Mouse (Mus musculus): Measurements from ENCODE around the gene Larp1b. TPM values are rescaled to one million over a fixed set of nuclear protein-coding genes. Genes with fewer than 3 reads are reported as not detected.

Gene Larp1b
- polyA plus RNA-seq, 1 experiment from 2014 or later, result 5.0 TPM

DNA sequence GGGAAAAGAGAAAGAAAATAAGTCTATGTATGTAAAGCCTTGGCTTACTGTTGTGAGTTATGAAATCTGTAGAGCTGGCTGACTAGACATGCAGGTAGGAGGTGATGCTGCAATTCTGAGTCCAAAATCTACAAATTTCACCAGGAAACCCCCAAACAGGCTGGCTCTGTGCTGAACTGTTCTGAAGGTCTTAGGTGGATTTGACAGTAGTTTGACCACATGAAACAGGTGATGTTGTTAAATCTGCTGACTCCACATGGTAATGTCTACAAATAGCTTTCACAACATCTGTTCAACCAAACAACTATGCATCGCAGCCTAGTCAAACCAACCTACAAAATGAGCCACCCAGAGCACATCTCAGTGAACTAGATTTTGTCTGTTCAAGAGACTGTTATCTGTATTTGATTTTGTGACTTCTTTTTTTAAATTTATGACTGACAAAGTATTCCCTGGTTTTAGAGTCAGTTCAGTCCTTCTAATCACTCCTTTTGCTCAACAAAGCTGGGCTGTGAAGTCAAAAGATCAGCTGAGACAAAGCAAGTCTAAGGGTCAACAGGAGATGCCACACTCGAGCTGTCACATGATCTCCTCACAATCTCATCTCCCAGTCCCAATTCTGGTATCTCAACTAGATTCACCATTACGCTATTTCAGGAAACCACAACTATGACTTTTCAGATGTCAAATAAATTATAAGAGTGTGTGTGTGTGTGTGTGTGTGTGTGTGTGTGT, 112.4 kb downstream of the Larp1b start:
- DNase-seq, result no peak
- H3K27ac ChIP-seq (replicated peaks; ENCODE audit: low read depth, low read length), result no peak overlapping the region
- no peak for ATAC-seq (ENCODE audit: low FRiP score, low TSS enrichment)
- no peaks in the 10 kb centered on the region for H3K9me3 ChIP-seq (ENCODE audit: control insufficient read depth, low read length)
- H3K36me3 ChIP-seq (ENCODE audit: control insufficient read depth, insufficient read depth, low read length), result peaks cover 14% of the 10 kb centered on the region; the same call in 1 of the 2 replicates
- no peak overlapping the region for H3K9ac ChIP-seq (replicated peaks; ENCODE audit: low read length)
- no peak overlapping the region for H3K4me3 ChIP-seq (replicated peaks; ENCODE audit: low read depth, low read length)
- H3K4me2 ChIP-seq (ENCODE audit: low read length), result no peak overlapping the region
- H3K27me3 ChIP-seq (ENCODE audit: control insufficient read depth, insufficient read depth, low read length), result no peaks in the 10 kb centered on the region
- no peaks in the 10 kb centered on the region for H3K4me1 ChIP-seq (ENCODE audit: control insufficient read depth, insufficient read depth, low read length)
- WGBS, result 92% methylated on average over 3 of the region's 3 CpGs

DNA sequence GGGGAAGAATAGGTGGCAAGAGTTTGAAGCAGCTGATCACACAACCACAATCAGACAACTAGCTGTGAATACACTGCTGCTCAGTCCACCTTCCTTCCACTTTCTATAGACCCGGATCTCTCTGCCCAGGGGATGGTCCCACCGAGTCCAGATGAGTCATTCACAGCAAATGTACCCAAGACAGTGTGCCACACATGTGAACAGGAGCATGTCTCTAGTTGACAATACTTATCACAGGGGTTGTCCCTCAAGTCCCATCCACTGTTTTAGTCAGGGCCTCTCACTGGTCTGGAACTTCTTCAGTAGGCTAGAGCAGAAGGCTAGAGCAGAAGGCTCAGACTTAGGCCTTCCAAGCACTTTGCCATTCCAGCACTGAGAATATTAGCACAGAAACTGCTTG, 113.1 kb downstream of the Larp1b start:
- DNase-seq (no peak), ATAC-seq (ENCODE audit: low FRiP score, low TSS enrichment) (no peak)
- Histone ChIP-seq H3K9ac (replicated peaks; ENCODE audit: low read length) (no peak overlapping the region), H3K27ac (replicated peaks; ENCODE audit: low read depth, low read length) (no peak overlapping the region), H3K36me3 (ENCODE audit: control insufficient read depth, insufficient read depth, low read length) (peaks cover 19% of the 10 kb centered on the region; the same call in 1 of the 2 replicates), H3K4me2 (ENCODE audit: low read length) (no peak overlapping the region), H3K27me3 (ENCODE audit: control insufficient read depth, insufficient read depth, low read length) (no peaks in the 10 kb centered on the region), H3K4me3 (replicated peaks; ENCODE audit: low read depth, low read length) (no peak overlapping the region), H3K4me1 (ENCODE audit: control insufficient read depth, insufficient read depth, low read length) (no peaks in the 10 kb centered on the region), H3K9me3 (ENCODE audit: control insufficient read depth, low read length) (no peaks in the 10 kb centered on the region)
- WGBS, result 97% methylated on average over 2 of the region's 2 CpGs

DNA sequence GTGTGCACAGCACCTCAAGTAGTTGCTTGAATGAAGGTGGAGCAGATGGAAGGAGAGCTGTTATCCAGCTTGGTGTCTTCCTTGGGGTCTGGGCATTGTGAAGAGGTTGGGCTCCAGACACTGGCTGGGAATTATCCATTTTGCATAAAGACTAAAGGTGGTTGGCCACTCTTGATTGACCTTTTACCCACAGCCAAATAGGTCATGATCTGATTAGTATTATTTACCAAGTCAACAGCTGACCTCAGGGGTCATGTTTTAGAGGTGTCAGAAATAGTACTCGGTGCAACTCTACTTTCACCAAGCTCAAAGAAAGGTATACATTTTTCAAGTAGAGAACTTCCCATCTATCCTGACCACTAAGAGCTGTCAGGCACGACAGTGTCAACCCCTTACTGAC, 115.7 kb downstream of the Larp1b start:
- Histone ChIP-seq H3K4me2 (ENCODE audit: low read length) (no peak overlapping the region), H3K4me3 (replicated peaks; ENCODE audit: low read depth, low read length) (no peak overlapping the region), H3K9me3 (ENCODE audit: control insufficient read depth, low read length) (no peaks in the 10 kb centered on the region), H3K36me3 (ENCODE audit: control insufficient read depth, insufficient read depth, low read length) (peaks cover 33% of the 10 kb centered on the region), H3K27ac (replicated peaks; ENCODE audit: low read depth, low read length) (no peak overlapping the region), H3K9ac (replicated peaks; ENCODE audit: low read length) (no peak overlapping the region), H3K4me1 (ENCODE audit: control insufficient read depth, insufficient read depth, low read length) (no peaks in the 10 kb centered on the region), H3K27me3 (ENCODE audit: control insufficient read depth, insufficient read depth, low read length) (no peaks in the 10 kb centered on the region)
- DNase-seq, result no peak
- ATAC-seq (ENCODE audit: low FRiP score, low TSS enrichment), result no peak
- WGBS, result 94% methylated on average over 2 of the region's 2 CpGs

DNA sequence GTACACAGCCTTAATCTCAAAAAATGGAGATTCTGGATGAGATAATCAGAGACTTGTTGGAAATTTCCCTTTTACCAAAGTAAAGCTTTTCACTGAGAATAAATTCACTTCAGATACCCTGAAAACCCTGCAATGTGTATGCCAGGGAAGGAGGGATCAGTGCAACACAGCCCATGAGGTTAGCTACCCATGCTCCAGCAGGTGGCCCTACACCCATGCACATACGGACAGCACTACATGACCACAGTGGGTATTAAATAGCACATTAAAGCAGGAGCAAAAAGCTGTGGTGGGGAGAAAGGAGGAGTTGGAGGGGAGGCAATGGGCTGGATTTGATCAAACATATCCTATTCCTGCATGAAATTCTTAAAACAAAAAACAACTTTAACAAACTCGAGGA, 120.9 kb downstream of the Larp1b start:
- H3K9ac ChIP-seq (replicated peaks; ENCODE audit: low read length), result no peak overlapping the region
- no peaks in the 10 kb centered on the region for H3K9me3 ChIP-seq (ENCODE audit: control insufficient read depth, low read length)
- H3K4me1 ChIP-seq (ENCODE audit: control insufficient read depth, insufficient read depth, low read length), result no peaks in the 10 kb centered on the region
- whole genome bisulfite sequencing, result 74% methylated on average over 2 of the region's 2 CpGs
- ATAC-seq (ENCODE audit: low FRiP score, low TSS enrichment) (no peak), DNase-seq (no peak)
- H3K27me3 ChIP-seq (ENCODE audit: control insufficient read depth, insufficient read depth, low read length), result no peaks in the 10 kb centered on the region
- H3K4me3 ChIP-seq (replicated peaks; ENCODE audit: low read depth, low read length), result no peak overlapping the region
- H3K36me3 ChIP-seq (ENCODE audit: control insufficient read depth, insufficient read depth, low read length), result peaks cover 28% of the 10 kb centered on the region
- H3K27ac ChIP-seq (replicated peaks; ENCODE audit: low read depth, low read length), result no peak overlapping the region
- no peak overlapping the region for H3K4me2 ChIP-seq (ENCODE audit: low read length)

DNA sequence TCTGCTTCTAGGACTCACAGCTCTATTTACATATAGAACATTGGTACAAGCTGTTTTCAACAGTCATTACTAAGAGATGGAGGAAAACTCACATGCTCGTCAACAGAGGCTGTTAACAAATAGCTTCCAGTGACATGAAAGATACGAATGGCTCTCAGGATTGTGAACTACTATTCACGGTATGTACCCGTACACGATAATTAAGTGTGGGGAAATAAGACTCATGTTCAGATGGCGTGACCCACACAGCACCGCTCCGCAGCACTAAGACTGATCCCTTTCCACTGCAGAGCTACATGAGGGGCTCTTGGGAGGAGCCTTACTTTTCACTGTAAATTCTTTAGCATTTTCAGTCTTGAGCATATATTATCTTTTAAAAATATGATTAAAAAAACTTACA, 125.7 kb downstream of the Larp1b start:
- no peak overlapping the region for H3K9ac ChIP-seq (replicated peaks; ENCODE audit: low read length)
- no peak for ATAC-seq (ENCODE audit: low FRiP score, low TSS enrichment)
- no peak for DNase-seq
- no peaks in the 10 kb centered on the region for H3K27me3 ChIP-seq (ENCODE audit: control insufficient read depth, insufficient read depth, low read length)
- no peaks in the 10 kb centered on the region for H3K9me3 ChIP-seq (ENCODE audit: control insufficient read depth, low read length)
- WGBS, result 90% methylated on average over 8 of the region's 8 CpGs
- no peak overlapping the region for H3K4me2 ChIP-seq (ENCODE audit: low read length)
- H3K27ac ChIP-seq (replicated peaks; ENCODE audit: low read depth, low read length), result no peak overlapping the region
- H3K36me3 ChIP-seq (ENCODE audit: control insufficient read depth, insufficient read depth, low read length), result no peaks in the 10 kb centered on the region
- H3K4me1 ChIP-seq (ENCODE audit: control insufficient read depth, insufficient read depth, low read length), result 0 out of 2 replicates have a peak, but pooled peaks cover 3% of the 10 kb centered on the region
- no peak overlapping the region for H3K4me3 ChIP-seq (replicated peaks; ENCODE audit: low read depth, low read length)

DNA sequence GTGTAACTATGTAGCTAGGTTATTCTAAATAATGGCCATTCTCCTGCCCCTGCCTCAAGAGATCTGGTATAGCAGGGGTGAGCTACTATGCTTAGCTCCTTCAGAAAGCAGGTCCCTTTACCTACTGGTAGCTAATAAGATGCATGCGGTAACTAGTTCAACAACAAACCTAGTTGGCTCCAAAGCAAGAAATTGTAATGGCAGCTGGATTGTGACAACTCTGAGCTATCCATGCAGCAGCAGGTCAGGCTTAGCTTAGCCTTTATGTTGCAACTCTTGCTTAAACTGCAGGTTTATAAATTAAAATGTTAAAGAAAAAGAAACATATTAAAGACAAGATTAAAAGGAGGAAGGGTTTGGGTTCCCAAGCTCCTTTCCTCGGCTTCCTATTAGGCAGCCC, 129.0 kb downstream of the Larp1b start:
- Histone ChIP-seq H3K36me3 (ENCODE audit: control insufficient read depth, insufficient read depth, low read length) (no peaks in the 10 kb centered on the region), H3K27ac (replicated peaks; ENCODE audit: low read depth, low read length) (no peak overlapping the region), H3K4me1 (ENCODE audit: control insufficient read depth, insufficient read depth, low read length) (peaks cover 17% of the 10 kb centered on the region), H3K27me3 (ENCODE audit: control insufficient read depth, insufficient read depth, low read length) (no peaks in the 10 kb centered on the region), H3K9me3 (ENCODE audit: control insufficient read depth, low read length) (no peaks in the 10 kb centered on the region), H3K4me2 (ENCODE audit: low read length) (no peak overlapping the region), H3K4me3 (replicated peaks; ENCODE audit: low read depth, low read length) (no peak overlapping the region), H3K9ac (replicated peaks; ENCODE audit: low read length) (no peak overlapping the region)
- WGBS, result 90% methylated on average over 2 of the region's 2 CpGs
- ATAC-seq (ENCODE audit: low FRiP score, low TSS enrichment) (no peak), DNase-seq (no peak)

DNA sequence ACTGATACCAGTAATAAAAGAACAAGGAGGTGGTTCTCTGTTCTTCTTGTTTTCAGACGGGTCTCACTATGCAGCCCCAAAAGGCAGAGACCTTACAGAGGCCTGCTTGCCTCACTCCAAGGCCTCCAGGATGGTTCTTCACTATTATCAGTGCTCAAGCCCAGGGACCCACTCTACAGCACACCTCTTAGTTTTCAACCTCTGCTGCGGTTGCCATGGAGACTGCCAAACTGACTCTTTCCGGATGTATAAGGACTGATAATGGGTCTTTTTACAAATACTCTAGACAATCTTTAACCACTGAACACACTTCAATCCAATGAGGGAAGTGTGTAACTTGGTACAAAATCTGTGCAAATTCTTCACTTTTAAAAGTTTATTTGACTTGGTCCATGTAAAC, 131.1 kb downstream of the Larp1b start:
- ATAC-seq (ENCODE audit: low FRiP score, low TSS enrichment), result no peak
- Histone ChIP-seq H3K4me3 (replicated peaks; ENCODE audit: low read depth, low read length) (peak overlapping the region; percentile 81; the same call in 1 of the 2 replicates), H3K9me3 (ENCODE audit: control insufficient read depth, low read length) (no peaks in the 10 kb centered on the region), H3K9ac (replicated peaks; ENCODE audit: low read length) (no peak overlapping the region), H3K4me1 (ENCODE audit: control insufficient read depth, insufficient read depth, low read length) (peaks cover 23% of the 10 kb centered on the region), H3K27ac (replicated peaks; ENCODE audit: low read depth, low read length) (no peak overlapping the region), H3K4me2 (ENCODE audit: low read length) (peak overlapping the region; percentile 87), H3K27me3 (ENCODE audit: control insufficient read depth, insufficient read depth, low read length) (no peaks in the 10 kb centered on the region), H3K36me3 (ENCODE audit: control insufficient read depth, insufficient read depth, low read length) (no peaks in the 10 kb centered on the region)
- DNase-seq, result peak; percentile 51
- WGBS, result 35% methylated on average over 3 of the region's 3 CpGs

DNA sequence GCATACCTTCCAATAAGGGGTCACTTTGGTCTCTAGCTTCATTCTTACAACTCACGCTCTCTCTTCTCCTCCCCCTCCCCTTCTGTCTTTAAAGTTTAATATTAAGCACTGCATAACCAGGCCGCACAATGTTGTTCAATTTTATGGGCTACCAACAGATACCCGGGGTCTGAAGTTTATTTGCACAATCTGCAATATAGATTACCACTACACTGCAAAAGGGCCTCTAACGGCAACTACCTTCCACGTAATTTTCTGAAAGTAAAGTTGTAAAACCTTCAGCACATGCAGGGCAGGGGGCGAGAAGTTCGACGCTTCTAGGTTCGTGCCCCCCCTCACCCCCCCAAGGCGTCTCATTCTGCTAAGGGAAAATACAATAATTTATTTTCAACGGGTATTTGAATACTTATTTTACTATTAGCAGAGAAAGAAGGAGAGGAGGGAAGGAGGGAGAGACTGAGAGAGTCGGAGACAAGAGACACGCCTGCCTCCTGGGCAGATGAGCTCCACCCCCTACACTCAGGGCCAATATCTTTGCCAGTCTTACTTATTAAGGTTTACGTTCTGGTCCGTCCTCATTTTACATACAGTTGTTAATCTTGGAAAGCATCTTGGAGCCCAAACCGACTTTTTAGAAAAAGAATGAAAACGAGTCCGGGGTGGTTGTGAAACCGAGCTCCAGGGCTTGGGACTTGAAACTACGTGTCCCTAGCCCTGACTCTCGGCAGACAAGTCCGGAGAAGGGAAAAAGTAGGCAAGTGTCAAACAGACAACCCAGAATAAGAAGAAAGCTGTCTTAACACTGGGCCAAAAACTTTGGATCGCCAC, 132.1 kb downstream of the Larp1b start:
- H3K4me1 ChIP-seq (ENCODE audit: control insufficient read depth, insufficient read depth, low read length), result peaks cover 23% of the 10 kb centered on the region
- peak overlapping the region; percentile 72 for H3K9ac ChIP-seq (replicated peaks; ENCODE audit: low read length)
- H3K4me2 ChIP-seq (ENCODE audit: low read length), result peak overlapping the region; percentile 87
- 2% methylated on average over 23 of the region's 23 CpGs for WGBS
- peak overlapping the region; percentile 81 for H3K4me3 ChIP-seq (replicated peaks; ENCODE audit: low read depth, low read length)
- H3K27me3 ChIP-seq (ENCODE audit: control insufficient read depth, insufficient read depth, low read length), result no peaks in the 10 kb centered on the region
- DNase-seq, result peak; percentile 40
- no peaks in the 10 kb centered on the region for H3K36me3 ChIP-seq (ENCODE audit: control insufficient read depth, insufficient read depth, low read length)
- no peak for ATAC-seq (ENCODE audit: low FRiP score, low TSS enrichment)
- H3K27ac ChIP-seq (replicated peaks; ENCODE audit: low read depth, low read length), result 0 out of 2 replicates have a peak overlapping the region, but pooled peaks have one; percentile 89
- no peaks in the 10 kb centered on the region for H3K9me3 ChIP-seq (ENCODE audit: control insufficient read depth, low read length)
